Mouse (Mus musculus) gastrocnemius, postnatal 25 days (tissue): Measurements from ENCODE around the gene C1qa. TPM values are rescaled to one million over a fixed set of nuclear protein-coding genes. Genes with fewer than 3 reads are reported as not detected.

Experiments used
- DNase-seq: peaks from one replicate; pipeline ENCODE4 v3.0.0; 2022
- long read RNA-seq, 2 experiments: library from polyadenylated mRNA; stranded (forward); transcript quantifications; one replicate each; pipeline ENCODE4 v2.0.0; 2021
- total RNA-seq, 2 experiments: library from RNA; stranded (reverse); gene quantifications; 1 replicate in 1 of 2; 2 replicates in 1 of 2; pipeline ENCODE4 v1.2.3; 2021

Gene C1qa
- total RNA-seq: 10 to 100 TPM; 11.6 to 15.5 TPM
- long read RNA-seq, experiment 1, transcript C1qa-201 (3 exons, 1,040 nt): major isoform, 24 of 28 reads
- long read RNA-seq, experiment 1, partial matches to known transcripts: 4 of 28 reads
- long read RNA-seq, experiment 1, other reads (novel, unspliced or antisense): 0 of 28 reads
- long read RNA-seq, experiment 2, transcript C1qa-201 (3 exons, 1,040 nt): major isoform, 20 of 25 reads
- long read RNA-seq, experiment 2, partial matches to known transcripts: 4 of 25 reads
- long read RNA-seq, experiment 2, other reads (novel, unspliced or antisense): 1 of 25 reads

- peak; percentile 21 for DNase-seq
These were observed at the start of gene C1qa for GRCm38 (mm10) chr4:136898637-136899036. Gene C1qa, minus strand, starts transcription at chr4:136898803.

GRCm38 (mm10) chr4:136945397-136945796 is 46.8 kb upstream of the C1qa start:
- no peak for DNase-seq

DNA sequence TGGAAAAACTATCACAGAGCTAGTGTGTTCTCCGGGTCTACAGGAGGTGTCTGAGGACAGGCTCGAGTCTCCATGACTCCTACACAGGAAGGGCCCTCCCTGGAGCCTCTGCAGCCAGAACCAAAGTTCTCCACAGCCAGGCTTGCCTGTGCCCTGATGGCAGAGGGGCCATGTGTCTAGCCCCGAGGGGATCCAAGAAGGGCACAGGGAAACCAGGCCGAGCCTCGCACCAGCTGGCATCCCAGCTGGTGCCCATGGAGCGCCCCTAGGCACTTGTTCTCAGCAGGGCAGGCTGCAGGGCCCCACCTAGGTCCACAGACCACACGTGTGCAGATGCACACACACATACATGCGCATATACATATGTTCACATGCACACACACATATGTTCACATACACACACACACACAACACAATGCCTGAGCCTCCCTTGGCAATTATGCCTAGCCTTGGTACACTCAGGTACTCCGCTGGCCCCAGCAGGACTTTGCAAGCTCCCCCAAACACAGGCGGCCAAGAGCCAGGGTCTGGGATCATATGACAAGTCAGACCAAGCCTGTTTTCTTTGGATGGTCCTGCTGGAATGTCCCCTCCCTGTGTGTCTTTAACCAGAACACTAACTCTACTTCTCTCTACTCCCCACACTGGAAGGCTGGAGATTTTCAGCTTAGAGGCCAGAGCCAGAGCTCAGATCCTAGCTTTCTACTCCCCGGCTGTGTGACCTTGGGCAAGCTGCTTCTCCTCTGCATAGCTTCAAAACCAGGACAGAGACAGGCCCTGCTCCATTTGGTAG is 46.2 kb upstream of the C1qa start:
- DNase-seq: no peak

- no peak for DNase-seq
These were observed 44.6 kb upstream of the C1qa start for GRCm38 (mm10) chr4:136943175-136943574.

GRCm38 (mm10) chr4:136942761-136943160 is 44.2 kb upstream of the C1qa start:
- DNase-seq: no peak

GRCm38 (mm10) chr4:136937935-136938334 is 39.3 kb upstream of the C1qa start:
- no peak for DNase-seq

DNA sequence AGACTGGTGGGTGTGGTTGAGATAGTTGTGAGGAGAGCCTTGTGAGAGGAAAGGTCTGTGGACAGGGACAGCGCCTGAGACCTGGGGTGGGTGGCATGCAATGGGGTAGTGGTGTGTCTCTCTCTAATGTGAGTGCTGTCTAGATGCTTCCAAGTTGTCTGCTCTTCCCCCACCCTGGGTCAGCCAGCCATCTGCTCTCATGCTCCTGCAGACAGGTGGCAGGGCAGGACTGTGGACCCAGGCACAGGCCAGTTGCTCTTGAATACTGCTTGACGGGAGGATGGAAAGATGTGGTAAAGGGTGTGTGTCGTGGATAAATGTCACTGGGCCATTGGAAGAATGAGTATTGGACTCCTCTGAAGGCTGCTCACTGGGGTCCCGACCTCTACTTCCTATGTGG is 38.7 kb upstream of the C1qa start:
- DNase-seq: no peak

DNA sequence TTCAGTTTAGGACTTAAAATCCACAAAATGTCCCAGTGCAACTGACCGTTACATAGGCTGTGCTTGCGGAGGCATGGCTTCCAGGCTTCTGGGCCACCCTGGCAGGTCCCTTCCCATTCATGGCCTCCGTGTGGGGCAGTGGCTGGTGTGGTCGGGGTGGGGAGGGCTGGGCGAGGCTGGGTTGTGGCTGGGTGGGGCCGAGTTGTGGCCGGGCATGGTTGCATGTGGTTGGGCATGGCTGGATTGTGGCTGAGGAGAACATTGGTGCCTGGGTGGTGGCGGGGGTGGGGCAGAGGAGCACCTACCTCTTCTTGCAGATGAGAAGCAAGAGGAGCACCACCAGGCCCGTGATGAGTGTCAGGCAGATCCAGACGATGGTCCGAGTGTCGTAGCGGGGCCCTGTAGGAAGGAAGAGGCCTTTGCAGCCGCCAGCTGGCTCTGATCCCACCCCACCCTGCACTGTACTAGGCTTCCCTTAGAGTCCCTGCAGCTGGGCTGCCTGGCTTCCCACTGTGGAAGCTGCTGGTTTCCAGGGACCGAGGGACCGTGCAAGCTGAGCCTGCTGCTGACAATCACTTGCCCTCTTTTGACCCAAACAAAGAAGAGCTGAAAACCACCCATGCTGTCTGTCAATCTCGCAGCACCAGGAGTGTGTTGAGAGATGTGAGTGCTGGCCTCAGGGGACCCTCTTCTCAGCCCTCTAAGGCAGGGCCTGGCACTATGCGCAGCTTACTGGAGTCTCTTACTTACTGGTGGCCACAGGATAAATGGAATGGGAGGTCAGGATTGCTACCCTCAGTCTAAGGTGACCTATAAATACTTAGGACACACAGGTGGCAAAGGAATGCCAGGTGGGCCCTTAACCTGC is 36.4 kb upstream of the C1qa start:
- no peak for DNase-seq

DNA sequence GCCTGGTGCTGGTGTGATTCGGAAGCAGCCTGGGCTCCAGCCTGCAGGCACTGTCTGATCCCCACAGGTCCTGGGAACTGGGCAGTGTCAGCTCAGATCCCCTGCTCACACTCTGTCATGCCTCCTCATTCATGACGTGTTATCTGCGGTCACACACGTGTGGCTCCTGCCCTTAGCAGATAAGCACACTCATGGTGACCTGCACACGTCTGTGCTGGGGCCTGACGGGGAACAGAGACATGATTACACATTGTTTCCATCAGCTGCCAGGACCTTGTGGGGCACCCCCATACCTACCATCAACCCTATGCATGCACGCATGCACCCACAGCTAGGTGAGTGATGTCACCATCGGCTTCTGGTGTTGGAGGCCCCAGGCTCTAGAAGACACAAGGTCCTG is 31.9 kb upstream of the C1qa start:
- DNase-seq: no peak

- DNase-seq: no peak
These were observed 30.3 kb upstream of the C1qa start for GRCm38 (mm10) chr4:136928928-136929327.

GRCm38 (mm10) chr4:136925804-136926203 is 27.2 kb upstream of the C1qa start:
- DNase-seq: no peak

- DNase-seq: no peak
These were observed 25.9 kb upstream of the C1qa start for GRCm38 (mm10) chr4:136924529-136924928.

- no peak for DNase-seq
These were observed 20.9 kb upstream of the C1qa start for GRCm38 (mm10) chr4:136919526-136919925.

DNA sequence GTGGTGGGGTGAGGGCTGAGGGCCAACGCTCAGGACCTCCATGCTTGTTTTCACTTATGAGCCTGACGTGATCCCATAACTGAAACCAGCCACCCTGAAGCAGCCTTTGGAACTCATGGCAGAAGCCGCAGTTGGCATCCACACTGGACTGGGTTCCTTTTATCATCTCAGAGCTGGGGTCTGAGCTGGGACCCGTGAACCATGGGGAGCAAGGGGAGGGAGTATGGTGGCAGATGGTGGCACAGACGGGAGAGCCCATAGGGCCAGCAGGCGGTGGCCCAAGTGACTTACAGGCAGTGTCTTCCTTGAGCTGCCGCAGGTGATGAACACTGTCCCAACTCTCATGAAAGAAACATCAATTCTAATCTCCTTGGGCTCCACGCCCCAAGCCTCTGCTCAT is 20.2 kb upstream of the C1qa start:
- DNase-seq: no peak

DNA sequence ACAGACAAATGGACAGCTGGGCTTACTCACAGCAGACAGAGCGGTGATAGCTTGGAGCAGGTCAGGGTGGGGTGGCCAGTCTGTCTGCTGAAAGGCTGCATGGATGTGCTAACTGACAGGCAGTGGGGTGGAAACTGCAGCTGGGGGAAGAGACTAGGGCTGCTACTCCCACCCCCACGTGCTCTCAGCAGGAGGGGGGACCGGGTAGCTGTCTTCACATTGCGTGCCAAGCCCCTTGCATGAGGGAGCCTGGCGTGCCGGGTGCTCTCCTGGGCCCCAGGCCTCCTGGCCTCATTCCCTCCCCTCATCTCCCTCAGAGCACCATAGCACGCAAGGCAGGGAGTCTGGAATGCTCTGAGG is 18.5 kb upstream of the C1qa start:
- DNase-seq: no peak

DNA sequence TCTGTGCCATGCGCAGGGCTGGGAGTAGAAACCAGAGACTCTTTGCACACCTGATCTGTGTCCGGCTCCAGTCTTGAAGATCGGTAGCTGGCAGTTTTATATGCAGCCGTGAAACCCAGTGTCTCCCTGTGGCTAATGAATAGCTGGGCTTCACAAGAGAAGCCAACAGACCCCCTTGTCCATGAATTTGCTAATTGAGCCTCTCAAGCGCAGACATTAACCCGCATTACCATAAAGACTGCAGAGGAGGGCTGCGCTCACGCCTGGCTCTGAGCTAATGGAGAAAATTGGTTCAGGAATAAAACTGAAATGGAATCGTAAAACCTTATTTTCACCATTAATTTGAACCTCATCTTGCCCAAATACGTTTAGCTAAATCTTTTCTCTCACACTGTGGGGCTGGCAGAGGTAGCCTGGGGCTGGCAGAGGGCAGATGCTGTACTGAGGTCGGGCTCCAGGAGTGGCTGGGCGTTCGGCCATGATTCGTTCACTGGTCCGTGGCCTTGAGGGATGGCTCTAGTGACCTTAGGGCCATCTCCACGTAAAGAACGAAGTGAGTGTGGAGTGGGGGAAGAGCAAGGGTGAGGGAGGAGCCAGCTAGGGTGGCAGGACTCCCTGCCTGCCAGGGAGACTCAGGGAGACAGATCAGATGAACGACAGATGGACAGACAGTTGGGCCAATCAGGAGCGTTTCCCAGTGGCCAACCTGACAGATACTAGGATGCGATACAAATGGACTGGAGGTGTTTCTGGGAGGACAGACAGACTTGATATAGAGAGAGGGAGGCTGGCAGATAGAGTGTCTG is 18.0 kb upstream of the C1qa start:
- DNase-seq: no peak

DNA sequence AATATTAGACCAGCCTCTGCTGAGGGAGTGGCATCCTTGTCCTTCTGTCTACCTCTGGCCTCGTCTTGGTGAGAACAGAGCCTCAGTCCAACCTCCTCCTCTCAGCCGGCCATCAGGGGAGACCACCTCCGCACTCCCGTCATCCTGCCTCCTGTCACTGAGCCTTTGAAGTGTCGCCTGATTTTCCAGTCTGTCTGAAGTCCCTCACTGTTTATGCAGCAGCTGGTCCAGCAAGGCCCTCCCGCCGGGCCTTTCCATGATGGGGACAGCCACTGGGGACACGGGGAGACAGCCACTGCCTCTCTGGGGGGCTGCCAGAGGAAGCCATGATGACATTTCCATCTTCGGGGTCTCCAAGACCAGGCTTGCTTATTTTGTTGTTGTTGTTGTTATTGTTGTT is 14.2 kb upstream of the C1qa start:
- no peak for DNase-seq

GRCm38 (mm10) chr4:136911804-136912203 is 13.2 kb upstream of the C1qa start:
- DNase-seq: no peak

DNA sequence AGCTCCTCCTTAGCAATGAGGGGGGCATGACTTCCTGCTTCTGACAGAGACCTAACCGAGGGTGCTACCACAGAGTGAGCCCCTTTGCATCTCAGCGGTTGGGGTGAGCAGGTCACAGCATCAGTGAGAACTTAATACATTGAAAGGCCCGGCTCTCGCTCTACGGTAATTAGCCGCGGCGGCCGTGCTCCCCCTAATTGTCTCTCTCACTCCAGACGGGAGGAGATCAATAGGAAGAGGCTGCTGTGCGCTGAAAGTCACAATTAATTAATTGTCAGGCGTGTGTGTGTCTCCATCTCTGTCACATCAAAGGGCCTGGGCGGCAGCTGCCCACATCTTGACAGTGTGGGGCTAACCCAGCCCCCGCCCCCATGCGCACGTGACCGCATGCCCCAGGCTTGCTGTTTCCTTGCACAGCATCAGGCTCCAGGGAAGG is 12.6 kb upstream of the C1qa start:
- DNase-seq: no peak

DNA sequence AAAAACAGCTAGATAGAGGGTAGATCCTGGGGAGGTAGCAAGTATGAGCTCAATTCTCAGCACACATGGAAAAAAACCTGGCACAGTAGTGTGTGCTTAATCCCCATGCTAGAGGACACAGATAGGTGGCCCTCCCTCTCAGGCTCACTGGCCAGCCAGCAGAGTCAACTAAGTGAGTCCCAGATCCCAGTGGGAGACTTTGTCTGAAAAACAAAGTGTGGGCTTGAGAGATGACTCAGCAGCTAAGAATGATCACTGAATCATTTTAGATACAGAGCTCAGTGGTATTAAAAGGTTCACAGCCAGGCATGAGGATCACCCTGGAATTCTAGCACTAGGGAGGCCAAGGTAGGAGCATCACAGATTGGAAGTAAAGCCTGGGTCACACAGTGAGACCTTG is 9.2 kb upstream of the C1qa start:
- no peak for DNase-seq

DNA sequence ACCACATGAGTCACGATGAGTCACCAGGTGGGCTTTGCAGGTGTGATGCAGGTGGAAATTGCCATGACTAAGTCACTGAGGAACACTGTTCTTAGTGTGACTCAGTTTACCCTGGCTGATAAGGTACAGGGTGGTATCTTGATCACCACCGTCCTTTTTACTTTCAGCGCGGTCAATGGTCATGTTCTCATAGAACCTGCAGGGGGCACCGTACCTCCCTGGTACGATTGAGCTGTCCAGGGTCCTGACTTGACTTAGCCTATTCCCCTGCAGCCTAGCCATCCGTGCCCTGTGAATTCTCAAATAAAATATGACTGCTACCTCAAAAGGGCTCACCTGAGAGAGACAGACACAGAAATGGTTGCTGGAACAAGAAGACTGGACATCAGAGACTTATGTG is 8.4 kb upstream of the C1qa start:
- DNase-seq: no peak
